Mouse (Mus musculus): ENCODE measurements at regions not wholly inside any gene's neighbourhood (a gene's known extent, or its start where the extent isn't known, plus 50 kb on each side); places are given as distances from the start of the nearest gene placed in this dataset.

DNA sequence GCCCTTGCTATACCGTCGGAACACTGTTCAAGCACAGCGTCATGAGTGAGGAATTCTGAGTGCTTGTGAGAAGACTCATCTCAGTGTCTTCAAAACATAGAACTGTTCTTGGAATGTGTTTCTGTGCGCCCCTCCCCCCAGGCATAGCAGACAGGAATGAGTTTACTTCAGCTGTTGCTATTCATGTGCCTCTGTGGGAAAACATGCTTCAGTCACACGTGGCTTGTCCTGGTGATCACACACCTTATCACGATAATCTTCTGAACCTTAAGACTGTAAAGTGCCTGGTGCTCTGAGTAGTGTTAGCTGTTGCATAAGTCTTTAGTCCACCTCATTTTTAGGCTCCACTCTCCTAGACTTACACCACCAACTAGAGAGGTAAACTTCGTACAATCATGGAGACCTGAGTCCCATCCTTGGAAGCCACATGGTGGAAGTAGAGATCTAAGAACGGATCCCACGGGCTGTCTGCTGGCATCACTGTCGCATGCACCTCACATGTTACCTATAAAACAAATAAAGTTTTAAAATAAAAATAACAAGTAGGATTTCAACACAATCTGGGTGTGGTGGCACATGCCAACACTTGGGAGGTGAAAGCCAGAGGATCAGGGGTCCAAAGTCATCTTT lies 1143.8 kb downstream of the 4930447A16Rik start:
- H3K27me3 ChIP-seq (ENCODE audit: insufficient read depth, poor library complexity, severe bottlenecking), result no peaks in the 10 kb centered on the region
- H3K4me3 ChIP-seq, result no peak overlapping the region
- 75% methylated on average over 10 of the region's 10 CpGs for WGBS

DNA sequence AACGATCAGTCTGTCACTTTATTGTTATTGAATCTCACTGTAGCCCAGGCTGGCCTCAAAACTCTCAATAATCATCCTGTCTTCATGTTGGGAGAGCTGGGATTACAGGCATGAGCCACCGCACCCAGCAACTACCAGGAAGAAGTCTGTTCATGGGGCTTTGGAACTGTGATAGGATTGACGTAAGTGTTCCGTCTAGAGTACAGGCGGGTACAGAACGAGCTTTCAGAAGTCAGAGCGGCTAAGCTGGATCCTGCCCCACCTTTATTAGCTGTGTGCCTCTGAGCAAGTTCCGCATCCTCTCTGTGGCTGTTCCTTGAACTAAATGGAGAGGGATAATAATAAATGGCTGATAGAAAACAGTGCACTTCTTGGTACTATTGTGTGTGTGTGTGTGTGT lies 1144.8 kb downstream of the 4930447A16Rik start:
- Histone ChIP-seq H3K4me1 (peaks cover 34% of the 10 kb centered on the region), H3K36me3 (no peaks in the 10 kb centered on the region), H3K27ac (no peak overlapping the region), H3K9me3 (no peaks in the 10 kb centered on the region), H3K4me3 (no peak overlapping the region), H3K27me3 (ENCODE audit: insufficient read depth, poor library complexity, severe bottlenecking) (no peaks in the 10 kb centered on the region)
- WGBS, result 84% methylated on average over 8 of the region's 8 CpGs
- DNase-seq (ENCODE audit: low spot score), result no peak

More for the DNA sequence above, 1143.8 kb downstream of the 4930447A16Rik start:
- no peaks in the 10 kb centered on the region for H3K36me3 ChIP-seq
- H3K27ac ChIP-seq, result 0 out of 2 replicates have a peak overlapping the region, but pooled peaks have one; percentile 19
- DNase-seq (ENCODE audit: low spot score), result no peak
- H3K9me3 ChIP-seq, result no peaks in the 10 kb centered on the region
- H3K4me1 ChIP-seq, result peaks cover 34% of the 10 kb centered on the region

DNA sequence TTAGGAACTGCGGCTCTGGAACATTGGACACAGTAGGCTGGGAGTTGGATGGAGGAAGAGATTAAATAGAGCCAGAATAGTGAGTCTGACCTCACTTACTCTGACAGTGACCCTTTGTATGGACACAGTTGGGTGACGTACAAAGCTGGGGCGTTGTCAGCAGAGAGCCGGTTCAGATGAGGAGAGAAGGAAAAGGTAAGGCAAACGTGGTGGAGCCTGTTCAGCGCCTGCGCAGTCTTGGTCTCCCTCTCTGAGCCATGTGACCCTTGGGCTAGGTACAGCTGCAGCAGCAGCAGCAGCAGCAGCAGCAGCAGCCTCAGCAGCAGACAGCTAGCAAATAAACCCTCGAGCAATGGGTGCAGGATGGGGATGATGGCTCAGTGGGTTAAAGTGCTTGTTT lies 1145.4 kb downstream of the 4930447A16Rik start:
- no peak for DNase-seq (ENCODE audit: low spot score)
- H3K27ac ChIP-seq, result peak overlapping the region; percentile 67
- H3K36me3 ChIP-seq, result no peaks in the 10 kb centered on the region
- no peak overlapping the region for H3K4me3 ChIP-seq
- WGBS, result 58% methylated on average over 8 of the region's 8 CpGs
- no peaks in the 10 kb centered on the region for H3K9me3 ChIP-seq
- peaks cover 34% of the 10 kb centered on the region for H3K4me1 ChIP-seq
- no peaks in the 10 kb centered on the region for H3K27me3 ChIP-seq (ENCODE audit: insufficient read depth, poor library complexity, severe bottlenecking)

DNA sequence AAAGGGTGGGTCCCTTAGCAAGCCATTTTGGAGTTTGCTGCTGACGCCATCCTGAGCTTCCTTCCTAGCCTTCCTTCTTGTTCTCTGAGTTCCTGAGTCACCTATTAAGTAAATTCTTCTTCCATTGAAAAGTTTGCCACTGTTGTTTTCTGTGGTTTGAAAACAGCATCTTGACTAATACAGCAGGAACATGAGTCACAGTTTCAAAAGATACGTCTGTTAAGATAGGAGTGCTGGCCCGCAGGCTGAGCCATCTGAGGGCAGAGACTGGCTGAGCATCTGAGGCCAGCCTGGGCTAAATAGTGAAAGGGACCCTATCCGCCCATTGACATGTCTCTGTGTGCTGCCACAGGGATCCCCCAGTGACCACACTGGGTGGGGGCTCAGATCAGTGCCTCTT lies 1147.3 kb downstream of the 4930447A16Rik start:
- H3K4me3 ChIP-seq, result no peak overlapping the region
- H3K4me1 ChIP-seq, result peaks cover 24% of the 10 kb centered on the region
- H3K36me3 ChIP-seq, result no peaks in the 10 kb centered on the region
- H3K27ac ChIP-seq, result no peak overlapping the region
- DNase-seq (ENCODE audit: low spot score), result no peak
- no peaks in the 10 kb centered on the region for H3K27me3 ChIP-seq (ENCODE audit: insufficient read depth, poor library complexity, severe bottlenecking)
- 77% methylated on average over 4 of the region's 4 CpGs for WGBS
- no peaks in the 10 kb centered on the region for H3K9me3 ChIP-seq

DNA sequence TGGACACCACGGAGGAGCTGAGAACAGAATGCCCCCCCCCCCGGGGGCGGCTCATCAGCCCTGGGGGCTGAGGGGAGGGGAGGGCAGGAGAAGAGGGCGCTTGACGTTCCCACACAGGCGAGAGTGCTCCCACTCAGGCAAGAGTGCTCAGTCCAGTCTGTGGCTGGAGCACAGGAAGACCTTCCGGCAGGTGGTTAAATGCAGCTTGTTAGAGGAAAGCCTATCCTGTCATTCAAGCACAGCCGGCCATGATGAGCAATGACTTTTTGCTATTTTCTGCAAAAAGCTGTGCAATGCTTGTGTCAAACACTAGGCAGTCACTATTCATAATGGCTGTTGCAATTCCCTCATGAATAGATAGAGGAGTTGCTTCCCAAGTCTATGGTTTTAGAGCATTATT lies 1149.1 kb downstream of the 4930447A16Rik start:
- H3K4me1 ChIP-seq, result peaks cover 7% of the 10 kb centered on the region; the same call in 1 of the 2 replicates
- 79% methylated on average over 8 of the region's 8 CpGs for WGBS

DNA sequence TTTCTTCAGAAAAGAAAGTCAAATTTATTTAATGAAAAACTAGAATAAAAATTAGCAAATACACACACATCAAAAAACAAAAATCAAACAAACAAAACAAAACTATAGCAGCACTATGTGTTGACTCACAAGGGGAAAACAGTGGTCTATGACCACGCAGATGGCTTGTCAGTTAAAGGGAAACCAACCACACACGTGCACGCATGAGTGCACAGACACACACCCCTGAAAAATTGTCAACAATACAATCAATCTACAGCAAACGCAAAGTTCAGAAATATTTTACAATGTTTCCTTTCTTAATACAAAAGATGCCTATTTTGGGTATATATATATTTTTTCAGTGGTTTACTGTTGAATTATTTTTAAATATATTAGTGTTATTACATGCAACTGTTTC lies 1149.9 kb downstream of the 4930447A16Rik start:
- Histone ChIP-seq H3K27me3 (ENCODE audit: insufficient read depth, poor library complexity, severe bottlenecking) (no peaks in the 10 kb centered on the region), H3K36me3 (no peaks in the 10 kb centered on the region), H3K27ac (no peak overlapping the region), H3K4me3 (no peak overlapping the region), H3K4me1 (peaks cover 7% of the 10 kb centered on the region; the same call in 1 of the 2 replicates), H3K9me3 (no peaks in the 10 kb centered on the region)
- WGBS, result 86% methylated on average over 4 of the region's 4 CpGs
- no peak for DNase-seq (ENCODE audit: low spot score)

More for the DNA sequence above, 1149.1 kb downstream of the 4930447A16Rik start:
- Histone ChIP-seq H3K36me3 (no peaks in the 10 kb centered on the region), H3K4me3 (no peak overlapping the region), H3K27me3 (ENCODE audit: insufficient read depth, poor library complexity, severe bottlenecking) (no peaks in the 10 kb centered on the region), H3K27ac (no peak overlapping the region), H3K9me3 (no peaks in the 10 kb centered on the region)
- no peak for DNase-seq (ENCODE audit: low spot score)

DNA sequence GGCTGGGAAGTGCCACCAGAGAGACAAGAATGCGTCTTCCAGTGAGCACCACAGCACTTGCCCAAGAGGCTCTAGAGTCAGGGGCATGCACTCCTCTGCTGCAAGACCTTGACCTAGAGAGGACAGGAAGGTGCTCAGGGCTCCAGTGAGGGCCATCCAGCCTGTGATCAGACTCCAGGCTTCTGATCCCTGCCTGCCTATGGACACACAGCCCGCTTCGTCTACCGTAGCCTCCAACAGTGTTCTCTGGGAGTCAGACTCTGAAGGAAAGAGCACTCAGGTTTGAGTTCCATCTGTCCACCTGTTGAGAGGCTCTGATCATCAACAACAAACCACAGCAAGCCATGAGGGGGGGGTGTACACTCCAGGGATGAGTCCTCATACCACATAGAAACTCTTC lies 1152.3 kb downstream of the 4930447A16Rik start:
- Histone ChIP-seq H3K36me3 (no peaks in the 10 kb centered on the region), H3K27me3 (ENCODE audit: insufficient read depth, poor library complexity, severe bottlenecking) (no peaks in the 10 kb centered on the region), H3K27ac (no peak overlapping the region), H3K9me3 (no peaks in the 10 kb centered on the region), H3K4me3 (no peak overlapping the region), H3K4me1 (no peaks in the 10 kb centered on the region)
- no peak for DNase-seq (ENCODE audit: low spot score)
- 95% methylated on average over 4 of the region's 4 CpGs for WGBS

DNA sequence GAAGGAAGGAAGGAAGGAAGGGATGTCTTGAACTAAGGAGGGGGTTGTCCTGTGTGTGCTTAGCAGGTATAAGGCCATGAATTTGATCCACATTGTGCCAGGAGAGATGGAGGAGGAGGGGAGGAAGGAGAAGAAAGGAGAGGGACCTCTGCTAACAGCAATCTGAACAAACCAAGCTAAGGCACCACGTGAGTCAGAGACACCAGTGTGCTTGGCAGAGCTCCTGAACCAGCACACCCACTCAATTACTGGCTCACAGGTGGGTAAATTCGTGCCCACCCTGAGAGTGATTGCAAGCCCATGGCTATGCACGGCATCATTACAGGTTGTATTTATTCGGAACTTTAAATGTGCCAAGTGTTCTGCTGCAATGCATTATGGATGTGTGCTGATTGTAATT lies 1154.1 kb downstream of the 4930447A16Rik start:
- no peaks in the 10 kb centered on the region for H3K27me3 ChIP-seq (ENCODE audit: insufficient read depth, poor library complexity, severe bottlenecking)
- no peak overlapping the region for H3K27ac ChIP-seq
- no peaks in the 10 kb centered on the region for H3K36me3 ChIP-seq
- 87% methylated on average over 4 of the region's 4 CpGs for WGBS
- no peak for DNase-seq (ENCODE audit: low spot score)
- H3K4me1 ChIP-seq, result no peaks in the 10 kb centered on the region
- H3K9me3 ChIP-seq, result no peaks in the 10 kb centered on the region
- H3K4me3 ChIP-seq, result no peak overlapping the region

DNA sequence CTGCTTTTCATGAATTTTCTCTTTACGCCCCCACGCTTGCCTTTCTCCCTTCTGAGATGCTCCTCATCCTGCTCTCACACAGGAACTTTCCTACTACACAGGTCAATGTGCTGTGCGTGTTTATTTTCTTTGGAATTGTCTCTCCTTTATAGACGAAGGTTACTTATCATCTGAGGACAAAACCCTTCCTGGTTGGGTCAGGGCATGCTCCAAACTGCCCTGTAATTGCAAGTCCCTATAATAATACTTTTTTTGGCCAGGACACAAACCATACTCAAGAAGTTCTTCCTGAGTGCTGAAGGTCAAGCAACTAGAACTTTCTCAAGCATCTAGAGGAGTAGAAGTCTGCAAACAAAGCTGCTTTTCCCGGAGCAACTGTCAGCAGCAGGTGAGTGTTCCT lies 1158.1 kb downstream of the 4930447A16Rik start:
- Histone ChIP-seq H3K9me3 (no peaks in the 10 kb centered on the region), H3K4me1 (peaks cover 22% of the 10 kb centered on the region), H3K4me3 (no peak overlapping the region), H3K27ac (no peak overlapping the region), H3K36me3 (no peaks in the 10 kb centered on the region), H3K27me3 (ENCODE audit: insufficient read depth, poor library complexity, severe bottlenecking) (no peaks in the 10 kb centered on the region)
- WGBS, result 71% methylated on average over 5 of the region's 5 CpGs
- DNase-seq (ENCODE audit: low spot score), result no peak

DNA sequence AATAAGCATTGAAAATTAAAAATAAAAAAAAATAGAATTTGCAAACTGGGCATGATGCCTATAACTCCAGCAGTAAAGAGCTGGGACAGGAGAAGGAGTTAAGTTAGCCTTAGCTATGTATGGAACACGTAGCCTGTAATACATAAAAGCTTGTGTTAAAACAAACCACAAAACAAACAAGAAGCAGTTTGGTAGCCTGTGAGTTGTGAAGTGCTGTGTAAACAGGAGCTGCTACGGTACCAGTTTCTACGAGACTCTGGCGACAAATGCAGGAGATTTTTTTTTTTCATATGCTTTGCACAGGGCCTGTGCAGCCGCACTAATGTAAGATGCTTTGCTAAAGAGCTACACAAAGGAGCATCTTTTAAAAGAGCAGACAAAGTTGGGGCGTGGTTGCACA lies 1159.1 kb downstream of the 4930447A16Rik start:
- Histone ChIP-seq H3K4me1 (peaks cover 31% of the 10 kb centered on the region), H3K27me3 (ENCODE audit: insufficient read depth, poor library complexity, severe bottlenecking) (no peaks in the 10 kb centered on the region), H3K36me3 (no peaks in the 10 kb centered on the region), H3K9me3 (no peaks in the 10 kb centered on the region), H3K27ac (no peak overlapping the region), H3K4me3 (no peak overlapping the region)
- WGBS, result 87% methylated on average over 6 of the region's 6 CpGs
- DNase-seq (ENCODE audit: low spot score), result no peak

DNA sequence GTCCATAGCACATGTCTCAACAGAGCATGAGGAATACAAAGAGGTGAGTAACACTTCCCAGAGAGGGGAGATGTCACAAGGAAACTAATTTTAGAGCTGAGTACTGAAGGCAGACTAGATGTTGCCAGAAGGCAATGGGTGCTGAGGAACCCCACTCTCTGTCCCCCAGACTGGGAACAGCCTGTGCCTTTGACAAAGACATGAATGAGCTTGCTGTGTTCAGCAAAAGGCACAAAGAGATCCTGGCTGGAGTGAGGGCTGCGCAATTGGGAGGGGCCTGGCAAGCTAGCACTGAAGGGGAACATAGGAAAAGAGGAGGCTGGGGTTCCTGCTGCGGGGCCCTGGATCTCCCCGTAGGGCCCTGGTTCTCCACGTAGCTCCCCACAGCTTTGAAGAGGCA lies 1160.3 kb downstream of the 4930447A16Rik start:
- Histone ChIP-seq H3K27ac (peak overlapping the region; percentile 59; the same call in 1 of the 2 replicates), H3K27me3 (ENCODE audit: insufficient read depth, poor library complexity, severe bottlenecking) (no peaks in the 10 kb centered on the region), H3K36me3 (no peaks in the 10 kb centered on the region), H3K4me1 (peaks cover 31% of the 10 kb centered on the region), H3K4me3 (no peak overlapping the region), H3K9me3 (no peaks in the 10 kb centered on the region)
- DNase-seq (ENCODE audit: low spot score), result no peak
- WGBS, result 90% methylated on average over 4 of the region's 4 CpGs

DNA sequence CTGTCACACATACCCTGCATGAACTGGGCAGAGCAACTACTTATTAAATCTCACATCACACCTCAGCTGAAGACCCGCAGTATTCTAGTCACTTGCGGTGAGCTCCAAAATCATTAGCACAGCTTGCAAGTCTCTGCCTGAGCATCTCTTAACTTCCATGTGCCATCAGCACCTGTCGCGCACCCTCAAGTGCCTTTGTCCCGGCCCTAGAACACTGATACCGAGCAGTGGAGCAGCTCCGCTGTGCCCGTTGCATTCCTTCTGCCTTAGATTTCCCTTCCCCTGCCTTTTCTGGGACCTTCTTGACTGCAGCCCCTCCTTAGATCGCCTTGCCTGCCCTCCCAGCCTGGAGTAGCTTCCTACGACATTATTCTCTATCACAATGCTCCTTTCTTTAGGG lies 1161.2 kb downstream of the 4930447A16Rik start:
- no peaks in the 10 kb centered on the region for H3K27me3 ChIP-seq (ENCODE audit: insufficient read depth, poor library complexity, severe bottlenecking)
- DNase-seq (ENCODE audit: low spot score), result no peak
- WGBS, result 47% methylated on average over 10 of the region's 10 CpGs
- peaks cover 31% of the 10 kb centered on the region for H3K4me1 ChIP-seq
- no peak overlapping the region for H3K4me3 ChIP-seq
- no peaks in the 10 kb centered on the region for H3K36me3 ChIP-seq
- H3K9me3 ChIP-seq, result no peaks in the 10 kb centered on the region
- H3K27ac ChIP-seq, result no peak overlapping the region

DNA sequence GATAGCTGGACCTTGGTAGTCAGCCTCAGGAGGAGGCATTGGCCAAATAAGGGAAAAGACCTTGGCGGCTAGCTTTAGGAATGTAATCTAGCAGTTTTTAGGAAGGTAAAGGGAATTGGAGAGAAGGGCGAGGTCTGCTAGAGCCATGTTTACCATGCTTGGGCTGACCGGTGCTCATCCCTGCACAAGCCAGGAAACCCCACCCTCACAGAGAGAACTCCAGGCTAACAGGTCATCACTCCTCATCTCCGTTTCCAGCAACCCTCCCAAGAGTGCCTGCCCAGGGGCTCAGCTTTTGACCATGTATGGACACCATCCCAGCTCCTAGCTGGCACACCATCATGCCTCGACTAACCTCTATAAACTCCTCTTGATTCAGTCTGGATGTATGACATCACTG lies 1162.9 kb downstream of the 4930447A16Rik start:
- Histone ChIP-seq H3K9me3 (no peaks in the 10 kb centered on the region; the same call in 1 of the 2 replicates), H3K36me3 (no peaks in the 10 kb centered on the region), H3K27ac (peak overlapping the region; percentile 52), H3K4me3 (no peak overlapping the region), H3K4me1 (peaks cover 31% of the 10 kb centered on the region), H3K27me3 (ENCODE audit: insufficient read depth, poor library complexity, severe bottlenecking) (no peaks in the 10 kb centered on the region)
- WGBS, result 51% methylated on average over 5 of the region's 5 CpGs
- DNase-seq (ENCODE audit: low spot score), result no peak

DNA sequence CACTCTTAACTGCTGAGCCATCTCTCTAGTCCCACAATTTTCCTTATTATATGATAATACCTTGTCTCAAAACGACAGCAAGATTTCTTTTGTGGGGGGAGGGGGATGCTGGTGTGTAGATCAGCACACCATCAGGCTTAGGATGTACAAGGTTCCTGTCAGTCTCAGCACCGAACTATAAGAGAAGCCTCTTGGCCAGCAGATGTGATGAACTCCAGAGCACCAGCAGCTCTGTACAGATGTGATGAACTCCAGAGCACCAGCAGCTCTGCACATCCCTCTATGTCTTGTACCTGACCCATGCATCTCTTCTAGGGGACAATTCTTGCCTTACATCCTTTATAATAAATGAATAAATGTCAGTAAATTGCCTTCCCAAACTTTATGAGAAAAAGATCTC lies 1163.7 kb downstream of the 4930447A16Rik start:
- 43% methylated on average over 2 of the region's 2 CpGs for WGBS
- H3K27me3 ChIP-seq (ENCODE audit: insufficient read depth, poor library complexity, severe bottlenecking), result no peaks in the 10 kb centered on the region
- no peaks in the 10 kb centered on the region; the same call in 1 of the 2 replicates for H3K9me3 ChIP-seq
- H3K36me3 ChIP-seq, result no peaks in the 10 kb centered on the region
- no peak overlapping the region for H3K4me3 ChIP-seq
- H3K4me1 ChIP-seq, result peaks cover 32% of the 10 kb centered on the region
- no peak overlapping the region for H3K27ac ChIP-seq
- DNase-seq (ENCODE audit: low spot score), result no peak
